Mouse (Mus musculus) naive thymus-derived CD4-positive, alpha-beta T cell, adult 2 months (primary cell): ENCODE results near the gene Rab20.

Experiments
- DNase-seq: peaks from one replicate; pipeline ENCODE4 v3.0.0-alpha.2; 2011; ENCODE audit warnings: low read depth

Rab20 gene

GRCm38 (mm10) chr8:11404614-11405013, 73.9 kb downstream of the Rab20 start:
- no peak for DNase-seq

- no peak for DNase-seq
These were observed 74.7 kb downstream of the Rab20 start for GRCm38 (mm10) chr8:11403813-11404212.
